Comparison of ENCODE assay signal across 16 mouse cellular contexts in the genomic region with DNA sequence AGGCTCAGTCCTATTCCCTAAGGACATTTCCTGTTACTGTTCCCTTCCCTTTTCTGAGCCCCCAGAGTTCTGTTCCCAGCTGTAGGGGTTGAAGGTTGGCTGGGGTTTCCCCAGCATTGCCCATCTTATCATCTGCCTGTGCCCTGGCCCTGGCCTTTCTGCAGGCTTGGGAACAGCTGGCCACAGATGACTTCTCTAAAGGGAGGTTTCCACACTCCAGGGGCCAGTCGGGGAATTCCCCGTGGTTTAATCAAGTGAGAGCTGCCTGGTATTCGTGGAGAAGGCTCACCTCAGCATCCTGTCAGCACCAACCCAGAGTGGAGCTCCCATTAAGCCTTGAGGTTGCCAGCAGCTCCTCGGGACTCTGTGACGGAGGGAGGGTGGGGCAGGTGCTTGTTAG. TPM values are rescaled to one million over a fixed set of nuclear protein-coding genes. Genes with fewer than 3 reads are reported as not detected.
A peak's percentile ranks its signal among the peaks of the same experiment; 100 is the strongest.
DNase-seq lines count a peak whose midpoint lies in the region; ATAC-seq lines count a peak whose summit lies in the region.
"Had no signal": no experiment of that assay in that cellular context is flagged by ENCODE, and none has a peak within 500 bp of the region (broad histone marks: within the 10 kb centered on the region; RNA-seq: fewer than 3 reads in every experiment).

No protein-coding gene starts in this region.

- H3K9me3 ChIP-seq in heart, embryonic 11.5 days (replicated peaks; ENCODE audit: control insufficient read depth, low read length), result no peaks in the 10 kb centered on the region
- H3K9me3 ChIP-seq: G1E had no signal

- peaks cover 25% of the 10 kb centered on the region for H3K36me3 ChIP-seq in heart, embryonic 11.5 days (ENCODE audit: control insufficient read depth, insufficient read depth, low read length)

- no peak overlapping the region for H3K4me2 ChIP-seq in heart, embryonic 11.5 days

- no peaks in the 10 kb centered on the region for H3K27me3 ChIP-seq in heart, embryonic 11.5 days (ENCODE audit: control insufficient read depth, insufficient read depth, low read length)

- H3K4me1 ChIP-seq in heart, embryonic 11.5 days (ENCODE audit: control insufficient read depth, insufficient read depth, low read length), result peaks cover 8% of the 10 kb centered on the region; the same call in 1 of the 2 replicates

- no peak for DNase-seq in heart, adult 8-10 months (ENCODE audit: low spot score)
- peak; percentile 21 for DNase-seq in ovary, postnatal 36 days (ENCODE audit: low spot score)
- no peak for DNase-seq in ovary, postnatal 10 days (ENCODE audit: low spot score)
- DNase-seq in induced T-regulatory cell, adult 2 months (ENCODE audit: low read depth), result peak; percentile 22
- DNase-seq in layer of hippocampus, adult 8-10 months (ENCODE audit: low spot score in 2 of 2), result no peak
- DNase-seq in cerebellum, postnatal 36 days, result no peak
- no peak for DNase-seq in adrenal gland, postnatal 14 days
- DNase-seq: cerebellum, adult 11-12 months; gastrocnemius, postnatal 14 days; kidney, postnatal 36 days; layer of hippocampus, postnatal 36 days had no signal

- no peak for ATAC-seq in heart, embryonic 11.5 days (replicated peaks; ENCODE audit: insufficient number of reproducible peaks, low FRiP score, low TSS enrichment)
- ATAC-seq: forebrain, embryonic 16.5 days; inflammation-experienced regulatory T-cells, adult 6 months had no signal

- no peak overlapping the region for H3K4me3 ChIP-seq in heart, embryonic 11.5 days (ENCODE audit: low read depth, low read length)
- H3K4me3 ChIP-seq: erythroblast, embryonic 14.5 days had no signal

- H3K9ac ChIP-seq in heart, embryonic 11.5 days (ENCODE audit: low read depth, low read length), result no peak overlapping the region

- H3K27ac ChIP-seq in heart, embryonic 11.5 days (ENCODE audit: low read depth, low read length), result 0 out of 2 replicates have a peak overlapping the region, but pooled peaks have one; percentile 12

- WGBS in heart, embryonic 11.5 days (ENCODE audit: insufficient replicate concordance), result 36% methylated on average over 5 of the region's 5 CpGs

RNA-seq across cellular contexts. Expression of gene Tspyl3, which starts 26.8 kb away (rescaled TPM):
- 4.8 and 5.6 TPM in 2 replicates for polyA plus RNA-seq in heart, embryonic 11.5 days (2014; fragmentation: Nextera tagmentation; extraction: Ambion mirVana)
- total RNA-seq in heart, adult 8-10 months (2022), result 1 to 10 TPM in 3 of 4 experiments, under 1 TPM in 1; 0.90 to 1.5 (median 1.0) TPM
- total RNA-seq in layer of hippocampus, adult 8-10 months (2022), result 10 to 100 TPM; 22.1 to 24.5 (median 23.5) TPM
- total RNA-seq in adrenal gland, postnatal 14 days (2021), result 3.2 and 4.7 TPM in 2 replicates

RNA-seq across cellular contexts. Expression of gene Tm9sf4, which starts 37.4 kb away (rescaled TPM):
- polyA plus RNA-seq in heart, embryonic 11.5 days (2014; fragmentation: Nextera tagmentation; extraction: Ambion mirVana), result 73.2 and 75.8 TPM in 2 replicates
- 10 to 100 TPM; 41.9 to 50.0 (median 45.1) TPM for total RNA-seq in heart, adult 8-10 months (2022)
- total RNA-seq in layer of hippocampus, adult 8-10 months (2022), result 100 to 1,000 TPM in 3 of 4 experiments, 10 to 100 TPM in 1; 93.5 to 116 (median 103) TPM
- 96.0 and 104 TPM in 2 replicates for total RNA-seq in adrenal gland, postnatal 14 days (2021)

RNA-seq across cellular contexts. Expression of gene Plagl2, which starts 42.7 kb away (rescaled TPM):
- polyA plus RNA-seq in heart, embryonic 11.5 days (2014; fragmentation: Nextera tagmentation; extraction: Ambion mirVana), result 22.6 and 25.3 TPM in 2 replicates
- total RNA-seq in heart, adult 8-10 months (2022), result 1 to 10 TPM; 3.6 to 4.3 (median 4.0) TPM
- 1 to 10 TPM; 6.6 to 7.2 (median 6.7) TPM for total RNA-seq in layer of hippocampus, adult 8-10 months (2022)
- total RNA-seq in adrenal gland, postnatal 14 days (2021), result 9.3 and 10.6 TPM in 2 replicates

RNA-seq across cellular contexts. Expression of gene Pofut1, which starts 42.8 kb away (rescaled TPM):
- polyA plus RNA-seq in heart, embryonic 11.5 days (2014; fragmentation: Nextera tagmentation; extraction: Ambion mirVana), result 5.8 and 6.6 TPM in 2 replicates
- 10 to 100 TPM; 10.6 to 14.9 (median 13.5) TPM for total RNA-seq in heart, adult 8-10 months (2022)
- total RNA-seq in layer of hippocampus, adult 8-10 months (2022), result 10 to 100 TPM; 20.7 to 22.4 (median 21.6) TPM
- 29.4 and 32.2 TPM in 2 replicates for total RNA-seq in adrenal gland, postnatal 14 days (2021)

Comparison
In these comparisons a context has a peak if more than half of its experiments do, and no peak if none do; other contexts are left out.
1. DNase-seq: peak in ovary, postnatal 36 days (single experiment) and induced T-regulatory cell, adult 2 months (single experiment); none in heart, adult 8-10 months (single experiment), ovary, postnatal 10 days (single experiment), layer of hippocampus, adult 8-10 months (0 of 2), cerebellum, postnatal 36 days (0 of 2) and adrenal gland, postnatal 14 days (single experiment).